Mouse (Mus musculus) midbrain, embryonic 11.5 days (tissue): ENCODE results near the gene Dis3l2. TPM values are rescaled to one million over a fixed set of nuclear protein-coding genes. Genes with fewer than 3 reads are reported as not detected.
A peak's percentile ranks its signal among the peaks of the same experiment; 100 is the strongest.

ENCODE experiments used
- ATAC-seq: fragments of 200-750 bp; cut with Nextera tagmentation; 2 replicates; pipeline ENCODE4 v1.8.0; 2017; ENCODE audit warnings: moderate TSS enrichment, moderate library complexity; ENCODE audit not compliant: low FRiP score
- DNase-seq: peaks from one replicate; pipeline ENCODE4 v3.0.0; 2015; ENCODE audit warnings: low spot score; ENCODE audit errors: missing footprints
- H3K27ac ChIP-seq: fragments of 300-500 bp; sonication (generic); 2 replicates; pipeline ENCODE4 v1.5.1; 2014; ENCODE audit warnings: low read depth, low read length
- H3K27me3 ChIP-seq: fragments of 300-500 bp; sonication (generic); 2 replicates; pipeline ENCODE4 v1.6.1; 2014; ENCODE audit warnings: mild to moderate bottlenecking, low read length, moderate library complexity, mixed read lengths; ENCODE audit not compliant: control insufficient read depth, insufficient read depth
- H3K36me3 ChIP-seq: fragments of 300-500 bp; sonication (generic); 2 replicates; pipeline ENCODE4 v1.6.1; 2014; ENCODE audit warnings: mild to moderate bottlenecking, low read length, moderate library complexity, mixed read lengths; ENCODE audit not compliant: control insufficient read depth, insufficient read depth
- H3K4me1 ChIP-seq: fragments of 300-500 bp; sonication (generic); 2 replicates; pipeline ENCODE4 v1.6.1; 2014; ENCODE audit warnings: low read length; ENCODE audit not compliant: control insufficient read depth, insufficient read depth
- H3K4me2 ChIP-seq: fragments of 300-500 bp; sonication (generic); 2 replicates; pipeline ENCODE4 v1.6.1; 2014; ENCODE audit warnings: mild to moderate bottlenecking, moderate library complexity
- H3K4me3 ChIP-seq: fragments of 300-500 bp; sonication (generic); 2 replicates; pipeline ENCODE4 v1.5.1; 2014; ENCODE audit warnings: low read depth, low read length
- H3K9ac ChIP-seq: fragments of 300-500 bp; sonication (generic); 2 replicates; pipeline ENCODE4 v1.6.1; 2014; ENCODE audit warnings: low read length
- H3K9me3 ChIP-seq: fragments of 300-500 bp; sonication (generic); 2 replicates; pipeline ENCODE4 v1.6.1; 2016; ENCODE audit warnings: low read length; ENCODE audit not compliant: control insufficient read depth
- whole genome bisulfite sequencing: fragments of 180-500 bp; shearing (Covaris S2); extraction: QIAGEN DNeasy Blood & Tissue Kit; methylation state at CpG from one replicate; pipeline ENCODE4 v1.1.7; 2014; 5-methylcytosine and 5-hydroxymethylcytosine counted together
- polyA plus RNA-seq: library from polyadenylated mRNA; unstranded; fragments of >200 nt; fragmentation: Nextera tagmentation; extraction: Ambion mirVana; gene quantifications from 2 replicates; pipeline ENCODE4 v1.2.1, GENCODE M21; 2014

The Dis3l2 gene
- polyA plus RNA-seq = 31.9 and 34.3 TPM in 2 replicates

- H3K27ac ChIP-seq = peak within 1 kb of the TSS; percentile 87
- DNase-seq (peak; percentile 98), ATAC-seq (peak; percentile 96)
- 3% methylated on average over 47 of the region's 54 CpGs for WGBS
- H3K9ac ChIP-seq = peak within 1 kb of the TSS; percentile 91
- H3K4me1 ChIP-seq = peaks cover 4% of the 10 kb centered on the region; the same call in 1 of the 2 replicates
- peak within 1 kb of the TSS; percentile 80 for H3K4me2 ChIP-seq
- peak within 1 kb of the TSS; percentile 93 for H3K4me3 ChIP-seq
- H3K9me3 ChIP-seq = no peaks in the 10 kb centered on the region
- no peaks in the 10 kb centered on the region for H3K27me3 ChIP-seq
- H3K36me3 ChIP-seq = no peaks in the 10 kb centered on the region
Observed at GRCm38 (mm10) chr1:86703300-86703964, at the start of gene Dis3l2. Dis3l2 (plus strand) TSS chr1:86703808.

GRCm38 (mm10) chr1:86657071-86657470, 46.5 kb upstream of the Dis3l2 start:
- no peak overlapping the region for H3K4me3 ChIP-seq
- WGBS = 85% methylated on average over 5 of the region's 5 CpGs
- DNase-seq = no peak
- H3K27ac ChIP-seq = no peak overlapping the region
- H3K4me1 ChIP-seq = no peaks in the 10 kb centered on the region
- no peak for ATAC-seq
- H3K4me2 ChIP-seq = no peak overlapping the region
- no peaks in the 10 kb centered on the region for H3K27me3 ChIP-seq
- H3K36me3 ChIP-seq = no peaks in the 10 kb centered on the region
- H3K9ac ChIP-seq = no peak overlapping the region
- no peaks in the 10 kb centered on the region for H3K9me3 ChIP-seq

GRCm38 (mm10) chr1:86665091-86665490, 38.5 kb upstream of the Dis3l2 start:
- DNase-seq (no peak), ATAC-seq (no peak)
- WGBS = 82% methylated on average over 2 of the region's 2 CpGs
- no peak overlapping the region for H3K4me2 ChIP-seq
- peaks cover 5% of the 10 kb centered on the region; the same call in 1 of the 2 replicates for H3K4me1 ChIP-seq
- H3K9me3 ChIP-seq = no peaks in the 10 kb centered on the region
- H3K4me3 ChIP-seq = no peak overlapping the region
- H3K9ac ChIP-seq = no peak overlapping the region
- H3K27me3 ChIP-seq = peaks cover 9% of the 10 kb centered on the region
- H3K27ac ChIP-seq = no peak overlapping the region
- no peaks in the 10 kb centered on the region for H3K36me3 ChIP-seq

- Histone ChIP-seq H3K27me3 (peaks cover 25% of the 10 kb centered on the region), H3K4me3 (peak overlapping the region; percentile 42), H3K36me3 (no peaks in the 10 kb centered on the region), H3K4me1 (peaks cover 10% of the 10 kb centered on the region; the same call in 1 of the 2 replicates), H3K27ac (no peak overlapping the region), H3K9ac (peak overlapping the region; percentile 44), H3K9me3 (no peaks in the 10 kb centered on the region), H3K4me2 (peak overlapping the region; percentile 74)
- ATAC-seq (peak; percentile 80), DNase-seq (peak; percentile 93)
- 1% methylated on average over 44 of the region's 44 CpGs for WGBS
Observed at GRCm38 (mm10) chr1:86669552-86670273, 33.9 kb upstream of the Dis3l2 start.

- Histone ChIP-seq H3K36me3 (no peaks in the 10 kb centered on the region), H3K9me3 (no peaks in the 10 kb centered on the region), H3K9ac (peak within 1 kb of the TSS; percentile 44), H3K4me1 (peaks cover 10% of the 10 kb centered on the region; the same call in 1 of the 2 replicates), H3K4me2 (peak within 1 kb of the TSS; percentile 74), H3K27me3 (peaks cover 25% of the 10 kb centered on the region), H3K27ac (no peak within 1 kb of the TSS), H3K4me3 (peak within 1 kb of the TSS; percentile 42)
- WGBS = 4% methylated on average over 59 of the region's 59 CpGs
- ATAC-seq (peak; percentile 82), DNase-seq (peak; percentile 94)
Observed at GRCm38 (mm10) chr1:86670279-86671038, 33.1 kb upstream of the Dis3l2 start, which contains the start of gene Nppc. Nppc (minus strand) TSS chr1:86670571.

- no peak overlapping the region for H3K9ac ChIP-seq
- DNase-seq (no peak), ATAC-seq (no peak)
- no peak overlapping the region for H3K4me2 ChIP-seq
- no peaks in the 10 kb centered on the region for H3K36me3 ChIP-seq
- H3K4me3 ChIP-seq = no peak overlapping the region
- H3K9me3 ChIP-seq = no peaks in the 10 kb centered on the region
- 81% methylated on average over 9 of the region's 9 CpGs for WGBS
- H3K4me1 ChIP-seq = peaks cover 10% of the 10 kb centered on the region; the same call in 1 of the 2 replicates
- H3K27me3 ChIP-seq = peaks cover 22% of the 10 kb centered on the region
- H3K27ac ChIP-seq = no peak overlapping the region
Observed at GRCm38 (mm10) chr1:86674385-86674784, 29.2 kb upstream of the Dis3l2 start.

GRCm38 (mm10) chr1:86675126-86675525, 28.5 kb upstream of the Dis3l2 start:
- H3K9ac ChIP-seq = no peak overlapping the region
- no peak overlapping the region for H3K4me2 ChIP-seq
- no peak for ATAC-seq
- peaks cover 5% of the 10 kb centered on the region; the same call in 1 of the 2 replicates for H3K4me1 ChIP-seq
- peaks cover 16% of the 10 kb centered on the region for H3K27me3 ChIP-seq
- DNase-seq = no peak
- no peaks in the 10 kb centered on the region for H3K9me3 ChIP-seq
- H3K27ac ChIP-seq = no peak overlapping the region
- no peaks in the 10 kb centered on the region for H3K36me3 ChIP-seq
- 85% methylated on average over 12 of the region's 12 CpGs for WGBS
- H3K4me3 ChIP-seq = no peak overlapping the region

GRCm38 (mm10) chr1:86677624-86678023, 26.0 kb upstream of the Dis3l2 start:
- no peak overlapping the region for H3K4me2 ChIP-seq
- H3K27ac ChIP-seq = no peak overlapping the region
- no peaks in the 10 kb centered on the region for H3K36me3 ChIP-seq
- ATAC-seq (no peak), DNase-seq (no peak)
- no peaks in the 10 kb centered on the region for H3K27me3 ChIP-seq
- H3K9me3 ChIP-seq = no peaks in the 10 kb centered on the region
- no peak overlapping the region for H3K9ac ChIP-seq
- WGBS = 83% methylated on average over 3 of the region's 3 CpGs
- H3K4me1 ChIP-seq = no peaks in the 10 kb centered on the region
- no peak overlapping the region for H3K4me3 ChIP-seq
